Comparison of ENCODE assay signal across 19 mouse cellular contexts in the genomic region with DNA sequence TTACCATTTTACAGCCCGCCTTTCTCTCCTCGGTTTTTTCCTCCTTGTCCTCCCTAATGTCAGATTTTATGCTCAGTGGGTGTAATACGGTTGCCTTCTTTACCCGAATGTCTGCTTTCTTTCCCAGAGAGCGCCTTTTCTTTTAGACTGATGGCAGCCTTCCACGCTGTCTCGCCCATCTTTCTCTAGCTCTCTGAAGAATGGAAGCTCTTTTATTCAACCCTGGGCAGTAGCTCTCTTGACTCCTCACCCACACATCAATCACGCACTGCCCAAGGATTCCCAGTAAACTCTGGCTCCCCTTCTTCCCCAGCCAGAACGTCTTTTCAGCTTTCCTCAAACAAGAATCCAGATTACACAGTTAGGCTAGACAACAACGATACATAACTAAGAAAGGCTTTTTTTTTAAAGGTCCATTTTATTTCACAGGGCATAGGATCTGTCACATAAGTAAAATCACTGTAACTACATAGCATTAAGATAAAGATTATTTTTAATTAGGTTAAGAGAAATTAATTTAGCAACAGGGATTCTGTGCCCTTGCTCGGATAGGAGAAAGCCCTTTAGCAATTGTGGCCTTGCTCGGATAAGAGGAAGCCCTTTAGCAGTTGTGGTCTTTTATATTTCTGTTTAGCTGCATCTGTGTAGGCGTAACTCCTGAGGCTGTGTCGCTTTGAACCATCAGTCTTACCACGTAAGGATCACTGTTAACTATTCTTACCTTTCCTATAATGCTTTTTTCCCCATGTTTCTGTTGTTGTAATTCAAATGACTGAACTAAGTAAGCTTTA.
DNase-seq lines count a peak whose midpoint lies in the region; ATAC-seq and TF ChIP-seq lines count a peak whose summit lies in the region.
"Had no signal": no experiment of that assay in that cellular context is flagged by ENCODE, and none has a peak within 500 bp of the region (broad histone marks: within the 10 kb centered on the region; RNA-seq: fewer than 3 reads in every experiment).

No protein-coding gene starts in this region.

- no peak overlapping the region for H3K9ac ChIP-seq in hindbrain, postnatal 0 days (replicated peaks; ENCODE audit: low read length)
- H3K9ac ChIP-seq in midbrain, embryonic 16.5 days (ENCODE audit: low read depth, low read length) = no peak overlapping the region
- H3K9ac ChIP-seq: forebrain, embryonic 12.5 days; heart, embryonic 13.5 days; liver, embryonic 15.5 days had no signal

- peak; percentile 47 for DNase-seq in A20 (ENCODE audit: low read depth, low spot score)
- DNase-seq in embryo, embryonic 9.5 days (ENCODE audit: extremely low spot score) = peak; percentile 20
- DNase-seq in hindbrain, postnatal 0 days (ENCODE audit: low spot score) = peak; percentile 67
- DNase-seq in thymus, adult 2 months = no peak
- no peak for DNase-seq in heart, postnatal 4 days
- DNase-seq in heart, embryonic 10.5 days (ENCODE audit: low spot score) = no peak
- DNase-seq in spleen, adult 18-20 months = no peak
- DNase-seq: adrenal gland, postnatal 10 days; cerebellum, adult 18-20 months; kidney, adult 11 months; lung, postnatal 10 days; retina, postnatal 1 day; right cerebral cortex, postnatal 4 days had no signal

- peak; percentile 83 for ATAC-seq in hindbrain, postnatal 0 days
- peak; percentile 60; the same call in 1 of the 2 replicates for ATAC-seq in midbrain, embryonic 16.5 days

- no peak overlapping the region for H3K27ac ChIP-seq in hindbrain, postnatal 0 days
- no peak overlapping the region for H3K27ac ChIP-seq in midbrain, embryonic 16.5 days (ENCODE audit: low read length)
- H3K27ac ChIP-seq in thymus, adult 2 months (ENCODE audit: control insufficient read depth, insufficient read depth, low read length) = no peak overlapping the region
- H3K27ac ChIP-seq in heart, embryonic 10.5 days = no peak overlapping the region
- H3K27ac ChIP-seq: forebrain, embryonic 12.5 days; heart, embryonic 13.5 days; kidney, postnatal 0 days; left cerebral cortex, adult 2 months; liver, embryonic 15.5 days had no signal

- no peaks in the 10 kb centered on the region for H3K36me3 ChIP-seq in hindbrain, postnatal 0 days (ENCODE audit: insufficient read depth, low read length)
- no peaks in the 10 kb centered on the region for H3K36me3 ChIP-seq in midbrain, embryonic 16.5 days (ENCODE audit: control insufficient read depth, insufficient read depth, low read length)
- no peaks in the 10 kb centered on the region for H3K36me3 ChIP-seq in thymus, adult 2 months (ENCODE audit: control insufficient read depth, insufficient read depth, low read length)
- H3K36me3 ChIP-seq in heart, embryonic 10.5 days = no peaks in the 10 kb centered on the region
- H3K36me3 ChIP-seq: forebrain, embryonic 12.5 days; heart, embryonic 13.5 days; liver, embryonic 15.5 days had no signal

- TF ChIP-seq POLR2A in thymus, adult 2 months (IDR thresholded peaks at IDR 0.05; ENCODE audit: control insufficient read depth, extremely low read depth, insufficient read depth, low read length, poor library complexity) = no peak

- 29% methylated on average over 15 of the region's 15 CpGs for WGBS in hindbrain, postnatal 0 days
- 38% methylated on average over 15 of the region's 15 CpGs for WGBS in midbrain, embryonic 16.5 days
- WGBS in thymus, adult 2 months = 88% methylated on average over 15 of the region's 15 CpGs
- 79% methylated on average over 15 of the region's 15 CpGs for WGBS in heart, embryonic 10.5 days

- no peak overlapping the region for H3K4me3 ChIP-seq in hindbrain, postnatal 0 days (ENCODE audit: low read length)
- H3K4me3 ChIP-seq in midbrain, embryonic 16.5 days (ENCODE audit: low read depth, low read length) = no peak overlapping the region
- H3K4me3 ChIP-seq in thymus, adult 2 months (ENCODE audit: control insufficient read depth, insufficient read depth, low read length) = no peak overlapping the region
- no peak overlapping the region for H3K4me3 ChIP-seq in heart, embryonic 10.5 days
- H3K4me3 ChIP-seq: forebrain, embryonic 12.5 days; heart, embryonic 13.5 days; left cerebral cortex, adult 2 months; liver, embryonic 15.5 days had no signal

- TF ChIP-seq CTCF in hindbrain, postnatal 0 days (IDR thresholded peaks at IDR 0.05; ENCODE audit: low read depth) = no peak
- no peak for TF ChIP-seq CTCF in thymus, adult 2 months (IDR thresholded peaks at IDR 0.05; ENCODE audit: borderline replicate concordance, control insufficient read depth, extremely low read depth, insufficient read depth, low read length, poor library complexity)

- H3K4me2 ChIP-seq in hindbrain, postnatal 0 days (ENCODE audit: low read depth, low read length) = peak overlapping the region; percentile 38
- H3K4me2 ChIP-seq in midbrain, embryonic 16.5 days (ENCODE audit: low read length) = peak overlapping the region; percentile 20
- H3K4me2 ChIP-seq: forebrain, embryonic 12.5 days; heart, embryonic 13.5 days; liver, embryonic 15.5 days had no signal

- H3K9me3 ChIP-seq in hindbrain, postnatal 0 days (ENCODE audit: low read length) = no peaks in the 10 kb centered on the region
- H3K9me3 ChIP-seq in midbrain, embryonic 16.5 days (replicated peaks; ENCODE audit: control insufficient read depth, low read length, poor library complexity, severe bottlenecking) = no peaks in the 10 kb centered on the region
- H3K9me3 ChIP-seq in heart, embryonic 10.5 days = no peaks in the 10 kb centered on the region
- H3K9me3 ChIP-seq: forebrain, embryonic 12.5 days; heart, embryonic 13.5 days; liver, embryonic 15.5 days had no signal

- no peaks in the 10 kb centered on the region for H3K4me1 ChIP-seq in hindbrain, postnatal 0 days (ENCODE audit: insufficient read depth, low read length)
- H3K4me1 ChIP-seq in midbrain, embryonic 16.5 days (ENCODE audit: control insufficient read depth, insufficient read depth, low read length) = peaks cover 7% of the 10 kb centered on the region
- no peaks in the 10 kb centered on the region for H3K4me1 ChIP-seq in thymus, adult 2 months (replicated peaks; ENCODE audit: control insufficient read depth, insufficient read depth, low read length)
- no peaks in the 10 kb centered on the region for H3K4me1 ChIP-seq in heart, embryonic 10.5 days
- H3K4me1 ChIP-seq: forebrain, embryonic 12.5 days; heart, embryonic 13.5 days; liver, embryonic 15.5 days had no signal

- no peaks in the 10 kb centered on the region for H3K27me3 ChIP-seq in hindbrain, postnatal 0 days (ENCODE audit: insufficient read depth, low read length)
- no peaks in the 10 kb centered on the region for H3K27me3 ChIP-seq in midbrain, embryonic 16.5 days (ENCODE audit: control insufficient read depth, insufficient read depth, low read depth, low read length)
- H3K27me3 ChIP-seq in thymus, adult 2 months (ENCODE audit: control insufficient read depth, insufficient read depth, low read length) = no peaks in the 10 kb centered on the region
- H3K27me3 ChIP-seq in heart, embryonic 10.5 days (ENCODE audit: insufficient read depth, poor library complexity, severe bottlenecking) = no peaks in the 10 kb centered on the region
- H3K27me3 ChIP-seq: forebrain, embryonic 12.5 days; heart, embryonic 13.5 days; liver, embryonic 15.5 days had no signal

Comparison
In these comparisons a context has a peak if more than half of its experiments do, and no peak if none do; other contexts are left out.
1. DNase-seq: peak in A20 (single experiment), embryo, embryonic 9.5 days (single experiment) and hindbrain, postnatal 0 days (single experiment); none in thymus, adult 2 months (single experiment), heart, postnatal 4 days (single experiment), heart, embryonic 10.5 days (single experiment) and spleen, adult 18-20 months (0 of 2).